Mouse (Mus musculus): ENCODE measurements around the gene Mbd5. TPM values are rescaled to one million over a fixed set of nuclear protein-coding genes. Genes with fewer than 3 reads are reported as not detected.

The Mbd5 gene
- polyA plus RNA-seq, 1 experiment from 2014 or later: 22.8 TPM

- Histone ChIP-seq H3K9ac (ENCODE audit: low read length) (no peak overlapping the region), H3K27me3 (ENCODE audit: control insufficient read depth, insufficient read depth, low read length) (no peaks in the 10 kb centered on the region), H3K4me3 (ENCODE audit: control insufficient read depth in 1 of 2, insufficient read depth in 1 of 2, low read depth in 1 of 2, low read length in 2 of 2) (no peak overlapping the region), H3K36me3 (ENCODE audit: control insufficient read depth, insufficient read depth, low read length) (no peaks in the 10 kb centered on the region), H3K27ac (replicated peaks in 1 of 2; ENCODE audit: control insufficient read depth in 1 of 2, insufficient read depth in 1 of 2, low read depth in 2 of 2, low read length in 2 of 2) (no peak overlapping the region), H3K4me2 (ENCODE audit: low read length) (no peak overlapping the region), H3K9me3 (ENCODE audit: control insufficient read depth, low read length) (no peaks in the 10 kb centered on the region), H3K4me1 (ENCODE audit: control insufficient read depth in 2 of 2, insufficient read depth in 2 of 2, low read length in 2 of 2) (no peaks in the 10 kb centered on the region)
- no peak for ATAC-seq (ENCODE audit: insufficient number of reproducible peaks, insufficient read depth, low FRiP score, low read depth)
Measured at GRCm38 (mm10) chr2:49229725-49230124, 280.4 kb downstream of the Mbd5 start.

GRCm38 (mm10) chr2:49234064-49234463 is 284.8 kb downstream of the Mbd5 start:
- H3K27me3 ChIP-seq (ENCODE audit: control insufficient read depth, insufficient read depth, low read length): no peaks in the 10 kb centered on the region
- no peak overlapping the region for H3K4me2 ChIP-seq (ENCODE audit: low read length)
- no peak overlapping the region for H3K9ac ChIP-seq (ENCODE audit: low read length)
- ATAC-seq (ENCODE audit: insufficient number of reproducible peaks, insufficient read depth, low FRiP score, low read depth): no peak
- no peaks in the 10 kb centered on the region for H3K36me3 ChIP-seq (ENCODE audit: control insufficient read depth, insufficient read depth, low read length)
- no peak overlapping the region for H3K4me3 ChIP-seq (ENCODE audit: control insufficient read depth in 1 of 2, insufficient read depth in 1 of 2, low read depth in 1 of 2, low read length in 2 of 2)
- 78% methylated on average over 2 of the region's 2 CpGs for WGBS
- H3K27ac ChIP-seq (replicated peaks in 1 of 2; ENCODE audit: control insufficient read depth in 1 of 2, insufficient read depth in 1 of 2, low read depth in 2 of 2, low read length in 2 of 2): no peak overlapping the region
- H3K9me3 ChIP-seq (ENCODE audit: control insufficient read depth, low read length): no peaks in the 10 kb centered on the region
- H3K4me1 ChIP-seq (ENCODE audit: control insufficient read depth in 2 of 2, insufficient read depth in 2 of 2, low read length in 2 of 2): no peaks in the 10 kb centered on the region

GRCm38 (mm10) chr2:49241715-49242114 is 292.4 kb downstream of the Mbd5 start:
- no peak for ATAC-seq (ENCODE audit: insufficient number of reproducible peaks, insufficient read depth, low FRiP score, low read depth)
- no peaks in the 10 kb centered on the region for H3K9me3 ChIP-seq (ENCODE audit: control insufficient read depth, low read length)
- H3K4me3 ChIP-seq (ENCODE audit: control insufficient read depth in 1 of 2, insufficient read depth in 1 of 2, low read depth in 1 of 2, low read length in 2 of 2): no peak overlapping the region
- no peak overlapping the region for H3K9ac ChIP-seq (ENCODE audit: low read length)
- H3K4me2 ChIP-seq (ENCODE audit: low read length): no peak overlapping the region
- no peak overlapping the region for H3K27ac ChIP-seq (replicated peaks in 1 of 2; ENCODE audit: control insufficient read depth in 1 of 2, insufficient read depth in 1 of 2, low read depth in 2 of 2, low read length in 2 of 2)
- 88% methylated on average over 4 of the region's 4 CpGs for whole genome bisulfite sequencing
- peaks cover 11% of the 10 kb centered on the region for H3K36me3 ChIP-seq (ENCODE audit: control insufficient read depth, insufficient read depth, low read length)
- no peaks in the 10 kb centered on the region for H3K27me3 ChIP-seq (ENCODE audit: control insufficient read depth, insufficient read depth, low read length)
- no peaks in the 10 kb centered on the region for H3K4me1 ChIP-seq (ENCODE audit: control insufficient read depth in 2 of 2, insufficient read depth in 2 of 2, low read length in 2 of 2)

GRCm38 (mm10) chr2:49264092-49264491 is 314.8 kb downstream of the Mbd5 start:
- H3K27ac ChIP-seq (replicated peaks in 1 of 2; ENCODE audit: control insufficient read depth in 1 of 2, insufficient read depth in 1 of 2, low read depth in 2 of 2, low read length in 2 of 2): no peak overlapping the region
- ATAC-seq (ENCODE audit: insufficient number of reproducible peaks, insufficient read depth, low FRiP score, low read depth): no peak
- 58% methylated on average over 2 of the region's 2 CpGs for WGBS

GRCm38 (mm10) chr2:49272295-49272967 is 323.1 kb downstream of the Mbd5 start:
- no peak overlapping the region for H3K4me3 ChIP-seq (ENCODE audit: control insufficient read depth in 1 of 2, insufficient read depth in 1 of 2, low read depth in 1 of 2, low read length in 2 of 2)
- no peaks in the 10 kb centered on the region; a peak in 1 of 4 replicates for H3K4me1 ChIP-seq (ENCODE audit: control insufficient read depth in 2 of 2, insufficient read depth in 2 of 2, low read length in 2 of 2)
- no peaks in the 10 kb centered on the region for H3K27me3 ChIP-seq (ENCODE audit: control insufficient read depth, insufficient read depth, low read length)
- H3K36me3 ChIP-seq (ENCODE audit: control insufficient read depth, insufficient read depth, low read length): no peaks in the 10 kb centered on the region
- no peak for ATAC-seq (ENCODE audit: insufficient number of reproducible peaks, insufficient read depth, low FRiP score, low read depth)
- no peak overlapping the region for H3K4me2 ChIP-seq (ENCODE audit: low read length)
- no peak overlapping the region for H3K9ac ChIP-seq (ENCODE audit: low read length)
- WGBS: 31% methylated on average over 11 of the region's 11 CpGs
- no peaks in the 10 kb centered on the region for H3K9me3 ChIP-seq (ENCODE audit: control insufficient read depth, low read length)
- H3K27ac ChIP-seq (replicated peaks in 1 of 2; ENCODE audit: control insufficient read depth in 1 of 2, insufficient read depth in 1 of 2, low read depth in 2 of 2, low read length in 2 of 2): no peak overlapping the region

More at GRCm38 (mm10) chr2:49264092-49264491, 314.8 kb downstream of the Mbd5 start:
- H3K4me1 ChIP-seq (ENCODE audit: control insufficient read depth in 2 of 2, insufficient read depth in 2 of 2, low read length in 2 of 2): no peaks in the 10 kb centered on the region; a peak in 1 of 4 replicates
- H3K27me3 ChIP-seq (ENCODE audit: control insufficient read depth, insufficient read depth, low read length): no peaks in the 10 kb centered on the region
- no peak overlapping the region for H3K4me3 ChIP-seq (ENCODE audit: control insufficient read depth in 1 of 2, insufficient read depth in 1 of 2, low read depth in 1 of 2, low read length in 2 of 2)
- no peak overlapping the region for H3K9ac ChIP-seq (ENCODE audit: low read length)
- H3K4me2 ChIP-seq (ENCODE audit: low read length): no peak overlapping the region
- no peaks in the 10 kb centered on the region for H3K9me3 ChIP-seq (ENCODE audit: control insufficient read depth, low read length)
- H3K36me3 ChIP-seq (ENCODE audit: control insufficient read depth, insufficient read depth, low read length): no peaks in the 10 kb centered on the region

GRCm38 (mm10) chr2:49276017-49276722 is 326.9 kb downstream of the Mbd5 start:
- no peak overlapping the region for H3K4me3 ChIP-seq (ENCODE audit: control insufficient read depth in 1 of 2, insufficient read depth in 1 of 2, low read depth in 1 of 2, low read length in 2 of 2)
- H3K27me3 ChIP-seq (ENCODE audit: control insufficient read depth, insufficient read depth, low read length): no peaks in the 10 kb centered on the region
- H3K4me2 ChIP-seq (ENCODE audit: low read length): no peak overlapping the region
- 85% methylated on average over 4 of the region's 4 CpGs for WGBS
- H3K27ac ChIP-seq (replicated peaks in 1 of 2; ENCODE audit: control insufficient read depth in 1 of 2, insufficient read depth in 1 of 2, low read depth in 2 of 2, low read length in 2 of 2): no peak overlapping the region
- H3K36me3 ChIP-seq (ENCODE audit: control insufficient read depth, insufficient read depth, low read length): no peaks in the 10 kb centered on the region
- no peaks in the 10 kb centered on the region; a peak in 1 of 4 replicates for H3K4me1 ChIP-seq (ENCODE audit: control insufficient read depth in 2 of 2, insufficient read depth in 2 of 2, low read length in 2 of 2)
- H3K9ac ChIP-seq (ENCODE audit: low read length): no peak overlapping the region
- ATAC-seq (ENCODE audit: insufficient number of reproducible peaks, insufficient read depth, low FRiP score, low read depth): no peak
- H3K9me3 ChIP-seq (ENCODE audit: control insufficient read depth, low read length): no peaks in the 10 kb centered on the region

GRCm38 (mm10) chr2:49280496-49280895 is 331.2 kb downstream of the Mbd5 start:
- H3K4me3 ChIP-seq (ENCODE audit: control insufficient read depth in 1 of 2, insufficient read depth in 1 of 2, low read depth in 1 of 2, low read length in 2 of 2): no peak overlapping the region
- no peaks in the 10 kb centered on the region for H3K9me3 ChIP-seq (ENCODE audit: control insufficient read depth, low read length)
- no peaks in the 10 kb centered on the region for H3K36me3 ChIP-seq (ENCODE audit: control insufficient read depth, insufficient read depth, low read length)
- ATAC-seq (ENCODE audit: insufficient number of reproducible peaks, insufficient read depth, low FRiP score, low read depth): no peak
- no peak overlapping the region for H3K4me2 ChIP-seq (ENCODE audit: low read length)
- no peak overlapping the region for H3K27ac ChIP-seq (replicated peaks in 1 of 2; ENCODE audit: control insufficient read depth in 1 of 2, insufficient read depth in 1 of 2, low read depth in 2 of 2, low read length in 2 of 2)
- no peaks in the 10 kb centered on the region for H3K4me1 ChIP-seq (ENCODE audit: control insufficient read depth in 2 of 2, insufficient read depth in 2 of 2, low read length in 2 of 2)
- no peak overlapping the region for H3K9ac ChIP-seq (ENCODE audit: low read length)
- H3K27me3 ChIP-seq (ENCODE audit: control insufficient read depth, insufficient read depth, low read length): no peaks in the 10 kb centered on the region
